Mouse (Mus musculus) CH12.LX (cell line): ENCODE results near the gene AI854703. TPM values are rescaled to one million over a fixed set of nuclear protein-coding genes. Genes with fewer than 3 reads are reported as not detected.

Experiments used
- DNase-seq: peaks from one replicate; pipeline ENCODE4 v3.0.0-alpha.2; 2013; ENCODE audit errors: extremely low read depth
- H3K27ac ChIP-seq: 2 replicates; pipeline ENCODE4 v1.5.1; 2012; ENCODE audit warnings: low read depth, mild to moderate bottlenecking, control low read depth, moderate library complexity; ENCODE audit not compliant: insufficient read depth
- H3K27me3 ChIP-seq: replicated peaks from 2 replicates; pipeline ENCODE3; 2012; ENCODE audit warnings: inconsistent platforms
- H3K36me3 ChIP-seq, 2 experiments: replicated peaks in 1 of 2; 2 replicates each; pipeline versions ENCODE3 to v1.6.1; 2012; ENCODE audit warnings: inconsistent platforms in 1 of 2, low read length in 1 of 2, mild to moderate bottlenecking in 1 of 2, mixed read lengths in 1 of 2, moderate library complexity in 1 of 2; ENCODE audit not compliant: control insufficient read depth in 1 of 2, insufficient read depth in 1 of 2
- H3K4me1 ChIP-seq, 2 experiments: 2 replicates each; pipeline ENCODE4 v1.6.1; 2012; ENCODE audit warnings: inconsistent platforms in 1 of 2, moderate library complexity in 1 of 2; ENCODE audit not compliant: insufficient read depth in 2 of 2, control insufficient read depth in 1 of 2
- H3K4me2 ChIP-seq: 2 replicates; pipeline ENCODE4 v1.6.1; 2012; ENCODE audit warnings: low read depth, mild to moderate bottlenecking, control low read depth; ENCODE audit not compliant: poor library complexity, insufficient read depth, severe bottlenecking
- H3K4me3 ChIP-seq, 3 experiments: fragments of 150-350 bp in 1 of 3; sonication (generic) in 1 of 3; replicated peaks in 1 of 3; 2 replicates each; pipeline versions ENCODE3 to v1.5.1; 2011 to 2012; ENCODE audit warnings: low read depth in 2 of 3, low read length in 2 of 3, mild to moderate bottlenecking in 2 of 3, moderate library complexity in 2 of 3, control low read depth in 1 of 3, improper control_type of control experiment in 1 of 3, inconsistent platforms in 1 of 3, mixed read lengths in 1 of 3; ENCODE audit not compliant: poor library complexity in 1 of 3
- H3K79me2 ChIP-seq: replicated peaks from 2 replicates; pipeline ENCODE4 v1.6.1; 2012; ENCODE audit warnings: mild to moderate bottlenecking, moderate library complexity; ENCODE audit not compliant: control insufficient read depth, poor library complexity, insufficient read depth, severe bottlenecking; ENCODE audit errors: extremely low read depth
- H3K9ac ChIP-seq: 2 replicates; pipeline ENCODE4 v1.6.1; 2012; ENCODE audit warnings: low read depth, mild to moderate bottlenecking, control low read depth, moderate library complexity; ENCODE audit not compliant: insufficient read depth
- H3K9me3 ChIP-seq: replicated peaks from 2 replicates; pipeline ENCODE3; 2012; ENCODE audit warnings: low read length, inconsistent platforms, mixed read lengths
- BHLHE40 ChIP-seq: IDR thresholded peaks from 2 replicates; pipeline ENCODE4 v1.6.1; 2011; ENCODE audit warnings: mild to moderate bottlenecking, low read depth, low read length, improper control_type of control experiment
- CHD2 ChIP-seq: IDR thresholded peaks from 2 replicates; pipeline ENCODE4 v1.6.1; 2011; ENCODE audit warnings: low read length, improper control_type of control experiment
- CTCF ChIP-seq, 2 experiments: IDR thresholded peaks in 1 of 2; conservative IDR thresholded peaks in 1 of 2; 2 replicates each; pipeline ENCODE4 v1.5.1; 2011 to 2012; ENCODE audit warnings: low read depth in 2 of 2, low read length in 2 of 2, improper control_type of control experiment in 1 of 2, inconsistent platforms in 1 of 2, mild to moderate bottlenecking in 1 of 2, moderate library complexity in 1 of 2
- E2F4 ChIP-seq: IDR thresholded peaks from 2 replicates; pipeline ENCODE4 v1.6.1; 2011; ENCODE audit warnings: low read depth, low read length, improper control_type of control experiment; ENCODE audit not compliant: insufficient replicate concordance
- ELF1 ChIP-seq: IDR thresholded peaks from 2 replicates; pipeline ENCODE4 v1.6.1; 2014; ENCODE audit warnings: low read depth, mild to moderate bottlenecking, inconsistent platforms, low read length, improper control_type of control experiment
- IRF4 ChIP-seq: IDR thresholded peaks from 2 replicates; pipeline ENCODE4 v1.6.1; 2014; ENCODE audit warnings: low read depth, mild to moderate bottlenecking, inconsistent platforms, low read length, improper control_type of control experiment
- KAT2A ChIP-seq: IDR thresholded peaks from 2 replicates; pipeline ENCODE4 v1.6.1; 2012; ENCODE audit warnings: low read length, improper control_type of control experiment, inconsistent platforms; ENCODE audit not compliant: insufficient replicate concordance
- MAX ChIP-seq: IDR thresholded peaks from 2 replicates; pipeline ENCODE4 v1.6.1; 2011; ENCODE audit warnings: low read length, improper control_type of control experiment
- MEF2A ChIP-seq: IDR thresholded peaks from 2 replicates; pipeline ENCODE4 v1.6.1; 2014; ENCODE audit warnings: low read depth, mild to moderate bottlenecking, inconsistent platforms, low read length, improper control_type of control experiment, borderline replicate concordance
- MXI1 ChIP-seq: IDR thresholded peaks from 2 replicates; pipeline ENCODE4 v1.6.1; 2011; ENCODE audit warnings: mild to moderate bottlenecking, low read depth, low read length, improper control_type of control experiment
- MYC ChIP-seq: IDR thresholded peaks from 2 replicates; pipeline ENCODE4 v1.6.1; 2011; ENCODE audit warnings: low read depth, mild to moderate bottlenecking, improper control_type of control experiment, low read length
- SMC3 ChIP-seq: IDR thresholded peaks from 2 replicates; pipeline ENCODE4 v1.6.1; 2011; ENCODE audit warnings: low read depth, low read length, improper control_type of control experiment
- USF2 ChIP-seq: conservative IDR thresholded peaks from 2 replicates; pipeline ENCODE4 v1.6.1; 2011; ENCODE audit warnings: low read depth, low read length, improper control_type of control experiment
- ZMIZ1 ChIP-seq: IDR thresholded peaks from 2 replicates; pipeline ENCODE4 v1.6.1; 2012; ENCODE audit warnings: low read depth, mild to moderate bottlenecking, inconsistent platforms, low read length, improper control_type of control experiment
- dilution Hi-C: fragments of 300-500 bp; cut with MboI; formaldehyde crosslinking; loops from 2 replicates; pipeline ENCODE4 v1.14.3; 2020; ENCODE audit warnings: low sequenced_read_pairs; ENCODE audit not compliant: extremely low pct_unique_long_range_greater_than_20kb, extremely low pct_ligation_motif_present
- in situ Hi-C: fragments of 300-500 bp; cut with MboI; formaldehyde crosslinking; loops from 3 replicates; pipeline ENCODE4 v1.14.3; 2019; ENCODE audit warnings: low sequenced_read_pairs, low pct_ligation_motif_present, low pct_unique_long_range_greater_than_20kb, mixed read lengths
- polyA plus RNA-seq: library from polyadenylated mRNA; unstranded; fragments of >175 nt; gene quantifications from 2 replicates; pipeline ENCODE4 v1.2.1, GENCODE M21; 2012; ENCODE audit warnings: low read depth; ENCODE audit not compliant: insufficient read length
- total RNA-seq, 2 experiments: library from RNA; depleted of rRNA; stranded (reverse); fragments of 300-350 nt in 1 of 2; fragments of >200 nt in 1 of 2; gene quantifications; 2 replicates each; pipeline ENCODE4 v1.2.3; 2012 to 2014

AI854703 gene
- total and polyA plus RNA-seq, 3 experiments, result 2.1 to 5.3 (median 4.8) TPM

GRCm38 (mm10) chr6:48626984-48627383 lies 420 bp downstream of the AI854703 start:
- DNase-seq, result peak; percentile 63
- peaks cover 10 to 28% of the 10 kb centered on the region in 2 experiments; a peak in 2 of 4 replicates for H3K4me1 ChIP-seq
- peak overlapping the region; percentile 62 for H3K9ac ChIP-seq
- H3K4me3 ChIP-seq, result peak overlapping the region; percentile 55 to 65 (median 61)
- in situ Hi-C loops, result loop anchor here (5.0 to 25.0 kb wide), 2 partner anchors 70 to 335 kb away; partner anchors contain the start of gene Doxl2
- no peaks in the 10 kb centered on the region for H3K27me3 ChIP-seq
- no peaks in the 10 kb centered on the region for H3K9me3 ChIP-seq
- dilution Hi-C loops, result loop anchor here (25.0 kb wide), 1 partner anchor 135 kb away; the partner anchor contains the start of gene Gimap3
- peak overlapping the region; percentile 61 for H3K4me2 ChIP-seq
- peaks cover 7 to 46% of the 10 kb centered on the region in 2 experiments for H3K36me3 ChIP-seq
- H3K79me2 ChIP-seq, result no peaks in the 10 kb centered on the region; the same call in 1 of the 2 replicates
- no peak overlapping the region for H3K27ac ChIP-seq
- peak; percentile 75 for TF ChIP-seq MXI1
- peak in 1 of 2 experiments; percentile 48; a peak in 2 of 4 replicates for TF ChIP-seq CTCF (conservative IDR thresholded peaks at IDR 0.05 in 1 of 2, IDR thresholded peaks at IDR 0.05 in 1 of 2; ENCODE audit: low read depth in 2 of 2, low read length in 2 of 2)
- 0 out of 2 replicates have a peak, but pooled peaks have one; percentile 19 for TF ChIP-seq IRF4
- TF ChIP-seq ZMIZ1, result no peak
- 0 out of 2 replicates have a peak, but pooled peaks have one; percentile 32 for TF ChIP-seq MYC
- peak; percentile 55 for TF ChIP-seq BHLHE40
- TF ChIP-seq SMC3, result no peak
- peak; percentile 22; the same call in 1 of the 2 replicates for TF ChIP-seq MAX

- H3K4me3 ChIP-seq, result peak overlapping the region; percentile 55 to 65 (median 61)
- in situ Hi-C loops, result loop anchor here (5.0 to 25.0 kb wide), 2 partner anchors 70 to 335 kb away; partner anchors contain the start of gene Doxl2
- no peaks in the 10 kb centered on the region for H3K27me3 ChIP-seq
- dilution Hi-C loops, result loop anchor here (25.0 kb wide), 1 partner anchor 135 kb away; the partner anchor contains the start of gene Gimap3
- H3K79me2 ChIP-seq, result no peaks in the 10 kb centered on the region; the same call in 1 of the 2 replicates
- TF ChIP-seq MYC (no peak), IRF4 (no peak)
- peak overlapping the region; percentile 61; the same call in 1 of the 2 replicates for H3K4me2 ChIP-seq
- H3K9ac ChIP-seq, result peak overlapping the region; percentile 62
- DNase-seq, result peak; percentile 8
- peaks cover 10 to 28% of the 10 kb centered on the region in 2 experiments; a peak in 2 of 4 replicates for H3K4me1 ChIP-seq
- H3K36me3 ChIP-seq, result peaks cover 7 to 51% of the 10 kb centered on the region in 2 experiments
- no peak overlapping the region for H3K27ac ChIP-seq
- no peaks in the 10 kb centered on the region for H3K9me3 ChIP-seq
Observed at GRCm38 (mm10) chr6:48627511-48627924, 954 bp downstream of the AI854703 start.

- Histone ChIP-seq H3K4me1 (peaks cover 7 to 25% of the 10 kb centered on the region in 2 experiments; a peak in 2 of 4 replicates), H3K4me3 (no peak overlapping the region), H3K79me2 (no peaks in the 10 kb centered on the region; the same call in 1 of the 2 replicates), H3K27me3 (no peaks in the 10 kb centered on the region), H3K27ac (no peak overlapping the region), H3K4me2 (peak overlapping the region; percentile 61), H3K9me3 (no peaks in the 10 kb centered on the region), H3K36me3 (peaks cover 7 to 60% of the 10 kb centered on the region in 2 experiments), H3K9ac (peak overlapping the region; percentile 22; the same call in 1 of the 2 replicates)
- no peak for DNase-seq
- TF ChIP-seq MXI1, result no peak
- TF ChIP-seq CHD2, result no peak
- no peak for TF ChIP-seq USF2
- TF ChIP-seq E2F4, result no peak
- TF ChIP-seq ELF1, result no peak
- TF ChIP-seq KAT2A, result no peak
- TF ChIP-seq MEF2A, result no peak
- dilution Hi-C loops, result loop anchor here (25.0 kb wide), 1 partner anchor 134 kb away; the partner anchor contains the start of gene Gimap3
- in situ Hi-C loops, result loop anchor here (5.0 to 25.0 kb wide), 2 partner anchors 71 to 334 kb away; partner anchors contain the start of gene Doxl2
Observed at GRCm38 (mm10) chr6:48628377-48628776, 1.8 kb downstream of the AI854703 start.
